Mouse (Mus musculus) layer of hippocampus, adult 11-12 months (tissue): ENCODE measurements around the gene 3110040M04Rik.
"Not testable (repeated sequence)": the region's sequence is repeated elsewhere in the genome, so short reads cannot be mapped to it uniquely, and the experiment has no call there.

Experiments used
- DNase-seq: peaks from one replicate; pipeline ENCODE4 v3.0.0; 2022; ENCODE audit warnings: low spot score

3110040M04Rik gene

DNA sequence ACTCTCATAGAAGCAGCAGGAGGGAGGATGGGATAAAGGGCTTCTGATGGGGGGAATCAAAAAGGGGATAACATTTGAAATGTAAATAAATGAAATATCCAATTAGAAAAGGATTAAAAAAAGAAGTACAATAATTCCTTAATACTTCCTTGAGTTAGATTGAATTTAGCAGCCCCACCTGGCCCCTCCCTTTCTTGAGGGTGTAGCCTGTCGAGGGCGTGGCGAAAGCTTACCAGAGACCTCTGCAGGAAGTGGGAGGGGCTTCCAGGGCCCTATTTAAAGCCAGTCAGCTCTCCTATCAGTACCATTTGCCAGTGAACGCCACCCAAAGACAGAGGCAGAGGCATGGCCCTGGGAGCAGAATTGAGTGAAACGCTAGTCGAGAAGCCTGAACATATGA is at the start of gene 3110040M04Rik:
Gene 3110040M04Rik, plus strand, starts transcription at position 304 of the 400 bp plus-strand sequence.
- not testable (repeated sequence) for DNase-seq

DNA sequence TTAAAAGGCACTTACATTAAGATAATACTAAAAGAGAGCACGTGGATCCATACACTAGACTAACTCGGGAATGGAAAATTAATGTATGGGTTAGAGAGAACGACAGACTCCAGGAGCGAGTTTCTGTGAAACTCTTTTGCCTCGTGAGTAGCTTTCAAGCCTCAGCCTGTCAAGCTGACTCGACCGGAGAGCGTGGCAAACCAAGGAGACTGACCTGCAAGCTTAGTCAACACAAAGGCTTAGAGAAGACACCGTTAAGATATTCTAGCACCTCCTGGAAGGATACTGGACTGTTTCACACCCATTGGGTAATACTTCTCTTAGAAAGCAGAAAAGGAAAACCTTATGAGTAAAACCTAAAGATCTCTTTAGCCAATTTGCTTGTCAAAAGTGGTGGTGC is 49.8 kb upstream of the 3110040M04Rik start:
- not testable (repeated sequence) for DNase-seq

DNA sequence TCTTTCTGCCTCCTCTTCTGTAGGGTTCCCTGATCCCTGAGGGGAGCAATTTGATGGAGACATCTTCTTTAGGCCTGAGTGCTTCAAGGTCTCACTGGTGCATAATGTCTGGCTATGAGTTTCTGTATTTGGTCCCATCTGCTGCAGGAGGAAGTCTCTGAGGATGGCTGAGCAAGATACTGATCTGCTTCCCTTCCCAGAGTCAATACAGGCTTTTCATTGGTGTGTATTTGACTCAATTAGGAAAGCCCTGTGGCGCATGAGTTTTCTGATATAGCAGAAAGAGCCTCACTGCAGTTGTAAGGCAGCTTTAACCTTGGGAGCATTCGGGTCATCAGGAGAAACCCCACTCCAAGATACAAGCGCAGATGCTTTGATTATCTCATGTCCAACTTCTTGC is 47.8 kb upstream of the 3110040M04Rik start:
- no peak for DNase-seq

DNA sequence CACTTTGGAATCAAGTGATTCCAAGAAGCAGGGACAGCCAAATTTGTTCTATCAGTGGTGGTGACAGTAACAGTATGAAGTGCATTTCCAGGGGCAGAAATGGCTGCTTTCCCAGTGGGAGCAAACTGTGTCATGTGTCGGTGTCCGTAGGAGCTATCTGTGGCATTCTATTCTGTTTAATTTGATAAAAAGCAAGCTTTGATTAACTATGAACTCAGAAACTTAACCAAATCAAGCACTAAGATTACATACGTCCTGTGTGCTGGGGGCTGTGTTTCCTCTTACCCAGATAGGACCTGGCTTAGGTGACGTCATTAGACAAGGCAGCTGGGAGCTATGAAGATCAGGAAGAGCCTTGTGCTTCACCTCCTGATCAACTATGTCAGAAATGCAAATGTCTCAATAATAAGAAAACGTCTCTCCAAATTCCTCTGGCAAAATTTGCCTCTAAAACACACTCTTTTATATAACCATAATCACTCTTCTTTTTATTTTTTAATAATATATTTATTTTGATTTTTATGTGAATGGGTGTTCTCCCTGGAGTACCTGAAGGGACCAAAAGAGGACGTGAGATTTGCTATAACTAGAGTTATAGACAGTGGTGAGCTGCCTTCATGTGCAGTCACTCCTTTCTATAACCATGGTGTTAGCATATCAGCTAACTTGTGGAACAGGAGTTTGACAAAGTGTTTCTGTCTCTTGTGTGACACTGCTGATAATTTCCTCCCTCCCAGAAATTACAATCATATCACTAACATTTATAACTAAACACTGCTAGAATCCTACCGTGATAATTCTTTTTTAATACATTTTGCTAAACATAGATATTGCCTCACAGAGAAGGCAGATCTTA is 46.9 kb upstream of the 3110040M04Rik start:
- no peak for DNase-seq

DNA sequence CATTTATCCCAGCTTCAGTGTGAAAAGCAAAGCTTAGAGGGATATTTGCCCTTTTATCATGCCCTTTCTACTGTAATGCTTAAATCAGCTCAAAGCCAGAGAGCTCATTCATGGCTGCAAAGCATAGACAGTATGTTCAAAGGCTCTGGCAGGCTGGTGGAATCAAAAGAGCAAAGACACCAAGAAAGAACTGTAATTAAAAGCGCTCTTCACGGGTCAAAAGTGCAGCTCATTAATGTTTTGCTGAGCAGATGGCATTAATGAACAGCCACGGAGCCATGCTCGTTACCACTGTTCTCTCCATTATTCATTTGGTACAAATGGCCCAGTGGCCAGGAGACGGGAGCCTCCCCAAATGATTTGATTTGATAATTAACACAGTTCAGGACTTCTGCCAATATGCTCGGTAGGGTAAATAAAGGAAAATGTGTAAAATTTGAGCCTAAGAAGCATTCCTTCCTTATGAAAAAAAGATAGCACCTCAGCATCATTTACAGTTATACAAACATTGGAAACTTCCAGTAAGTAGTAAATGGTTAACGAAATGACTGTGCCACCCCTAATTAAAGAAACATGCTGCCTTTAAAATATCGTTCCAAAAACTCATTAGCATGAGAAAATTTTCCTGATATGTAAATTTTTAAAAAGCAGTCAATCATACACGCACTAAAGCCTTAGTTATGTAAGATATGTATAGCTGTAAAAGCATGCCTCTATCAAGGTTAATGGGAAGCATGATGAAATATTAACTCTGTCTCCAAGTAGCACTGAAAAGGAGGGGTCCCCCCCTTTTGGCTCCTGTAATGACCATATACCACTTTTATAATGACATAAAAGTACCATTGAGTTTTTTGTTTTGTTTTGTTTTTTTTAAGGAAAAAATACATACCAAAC is 45.7 kb upstream of the 3110040M04Rik start:
- DNase-seq = no peak

DNA sequence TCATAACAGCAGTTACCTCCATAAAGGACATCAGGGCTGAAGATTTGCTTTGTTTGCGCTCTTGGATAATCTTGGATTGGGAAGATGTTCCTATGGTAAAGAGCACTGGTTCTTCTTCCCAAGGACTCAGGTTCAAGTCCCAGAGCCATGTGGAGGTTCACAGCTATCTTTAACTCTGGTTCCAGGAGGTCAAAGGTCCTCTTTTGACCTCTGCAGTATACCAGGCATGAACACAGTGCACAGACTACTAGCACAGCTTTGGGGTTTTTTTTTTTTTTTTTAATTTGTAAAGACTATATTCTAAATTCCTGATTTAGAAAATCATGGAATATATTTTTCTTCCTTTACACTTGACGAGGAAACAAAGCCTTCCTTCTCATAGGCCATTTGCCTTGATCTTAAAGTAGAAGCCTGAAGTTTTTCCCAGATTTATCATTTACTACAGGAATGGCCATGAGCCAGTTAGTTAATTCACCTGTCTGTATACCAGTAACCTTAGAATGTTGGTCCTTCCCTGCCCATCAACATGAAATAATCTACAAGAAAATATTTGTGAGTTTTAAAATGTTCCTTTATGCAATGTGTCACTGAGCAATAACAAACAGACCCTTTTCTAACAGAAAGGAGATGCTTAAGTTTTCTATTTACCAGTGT is 44.9 kb upstream of the 3110040M04Rik start:
- DNase-seq = no peak

DNA sequence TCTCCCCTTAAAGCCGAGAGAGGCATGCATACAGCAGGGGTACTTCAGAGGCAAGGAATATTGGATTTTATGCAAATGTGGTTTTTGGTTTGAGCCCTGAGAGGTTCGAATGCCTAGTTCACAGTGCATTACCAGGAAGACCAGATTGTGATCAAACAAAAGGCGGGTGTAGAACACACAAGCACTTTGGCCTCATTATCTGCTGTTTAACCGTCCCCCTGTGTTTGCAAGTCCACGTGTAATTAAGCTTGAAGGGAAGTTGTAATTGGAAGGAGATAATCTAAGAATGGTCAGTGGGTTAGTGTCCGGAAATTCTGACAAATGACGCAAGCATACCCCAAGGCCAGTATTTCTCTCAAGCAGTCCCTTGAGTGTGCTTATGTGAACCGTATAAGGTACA is 37.9 kb upstream of the 3110040M04Rik start:
- DNase-seq = no peak

DNA sequence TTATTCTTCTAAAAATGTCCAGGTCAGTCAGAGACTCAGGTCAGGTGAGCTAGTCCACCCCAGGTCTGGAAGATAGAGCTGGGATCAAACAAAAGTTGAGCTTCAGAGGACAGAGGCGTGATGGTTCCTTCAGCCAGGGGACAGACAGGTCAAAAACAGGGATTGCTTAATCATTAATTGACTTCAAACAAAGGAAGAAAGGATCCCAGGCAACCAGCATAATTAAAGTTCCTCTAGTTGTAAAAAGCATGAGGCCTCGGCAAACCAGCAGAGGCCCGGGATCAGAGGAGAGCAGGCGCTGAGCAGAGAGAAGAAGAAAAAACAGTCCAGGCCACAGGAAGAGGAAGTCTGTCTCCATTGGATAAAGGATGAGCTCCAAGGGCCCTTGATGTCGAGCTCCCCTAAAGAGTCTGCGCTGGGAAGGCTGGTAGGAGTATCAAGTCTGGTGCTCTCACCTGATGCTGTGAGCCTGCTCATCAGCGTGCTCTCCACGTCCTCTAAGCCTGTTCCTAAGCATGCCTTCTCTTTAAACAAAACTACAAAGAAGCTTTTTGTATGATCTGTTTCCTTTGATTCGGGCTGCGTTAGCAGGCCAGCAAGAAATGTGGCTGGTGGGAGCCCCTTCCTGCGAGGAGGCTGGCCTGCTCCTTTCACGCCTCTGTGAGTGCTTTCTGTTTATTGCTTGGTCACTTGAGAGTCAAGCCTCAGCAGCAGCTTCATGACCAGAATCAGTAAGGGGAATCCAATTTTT is 36.4 kb upstream of the 3110040M04Rik start:
- DNase-seq = no peak

DNA sequence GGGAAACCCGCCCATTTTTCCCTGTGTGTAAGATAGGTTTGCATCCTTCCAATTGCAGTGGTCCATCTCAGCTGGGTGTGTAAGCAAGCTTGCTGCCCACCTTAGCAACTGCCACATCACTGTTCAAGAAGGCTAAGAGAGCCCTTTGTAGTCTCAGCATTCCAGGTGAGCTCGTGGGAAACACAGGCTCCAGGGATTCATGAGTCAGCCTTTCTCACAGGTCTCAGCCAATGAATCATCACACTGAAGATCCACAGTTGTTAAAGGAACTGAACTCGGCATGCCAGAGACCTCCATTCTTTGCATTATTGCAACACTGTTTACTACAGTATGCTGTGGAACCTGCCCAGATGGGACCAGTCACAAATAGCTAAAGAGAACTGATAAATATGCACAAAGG is 35.3 kb upstream of the 3110040M04Rik start:
- DNase-seq = no peak

DNA sequence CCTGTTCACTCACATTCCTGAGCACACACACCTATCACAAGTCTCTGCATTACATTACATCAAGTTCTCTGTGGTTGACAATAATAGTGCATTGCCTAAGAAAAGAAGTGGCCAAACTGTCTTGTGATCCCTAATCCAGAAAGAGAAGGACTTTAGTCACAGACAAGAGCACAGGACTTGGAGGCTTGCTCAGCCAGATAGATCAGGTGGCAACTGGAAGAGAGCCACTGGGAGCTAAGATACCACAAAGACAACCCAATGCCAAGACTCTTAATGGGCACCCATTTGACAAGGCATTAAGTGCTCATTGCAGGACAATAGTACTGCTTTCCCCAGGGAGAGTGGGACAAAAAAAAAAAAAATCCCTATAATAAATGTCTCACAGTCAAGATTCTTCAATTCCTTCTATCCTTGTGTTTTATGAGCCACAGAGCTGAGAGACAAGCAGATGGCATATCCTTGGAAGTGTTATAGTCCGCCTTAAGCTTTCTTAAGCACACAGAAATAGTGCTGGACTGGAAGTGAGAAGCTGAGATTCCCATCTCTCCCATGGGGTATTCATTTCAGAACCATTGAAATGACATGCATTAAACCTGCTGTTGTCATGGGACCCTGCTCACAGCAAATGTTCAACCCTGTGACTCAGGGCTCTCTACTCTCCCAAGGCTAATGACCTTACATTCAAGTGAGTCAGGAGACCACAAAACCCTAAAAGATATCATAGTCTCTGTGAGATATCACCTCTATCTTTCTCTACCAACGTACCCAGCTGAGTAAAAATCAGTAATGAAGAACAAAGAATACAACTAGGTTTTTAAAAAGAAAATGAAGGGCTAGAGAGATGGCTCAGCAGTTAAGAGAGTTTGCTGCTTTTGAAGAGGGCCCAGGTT is 32.1 kb upstream of the 3110040M04Rik start:
- DNase-seq = no peak

DNA sequence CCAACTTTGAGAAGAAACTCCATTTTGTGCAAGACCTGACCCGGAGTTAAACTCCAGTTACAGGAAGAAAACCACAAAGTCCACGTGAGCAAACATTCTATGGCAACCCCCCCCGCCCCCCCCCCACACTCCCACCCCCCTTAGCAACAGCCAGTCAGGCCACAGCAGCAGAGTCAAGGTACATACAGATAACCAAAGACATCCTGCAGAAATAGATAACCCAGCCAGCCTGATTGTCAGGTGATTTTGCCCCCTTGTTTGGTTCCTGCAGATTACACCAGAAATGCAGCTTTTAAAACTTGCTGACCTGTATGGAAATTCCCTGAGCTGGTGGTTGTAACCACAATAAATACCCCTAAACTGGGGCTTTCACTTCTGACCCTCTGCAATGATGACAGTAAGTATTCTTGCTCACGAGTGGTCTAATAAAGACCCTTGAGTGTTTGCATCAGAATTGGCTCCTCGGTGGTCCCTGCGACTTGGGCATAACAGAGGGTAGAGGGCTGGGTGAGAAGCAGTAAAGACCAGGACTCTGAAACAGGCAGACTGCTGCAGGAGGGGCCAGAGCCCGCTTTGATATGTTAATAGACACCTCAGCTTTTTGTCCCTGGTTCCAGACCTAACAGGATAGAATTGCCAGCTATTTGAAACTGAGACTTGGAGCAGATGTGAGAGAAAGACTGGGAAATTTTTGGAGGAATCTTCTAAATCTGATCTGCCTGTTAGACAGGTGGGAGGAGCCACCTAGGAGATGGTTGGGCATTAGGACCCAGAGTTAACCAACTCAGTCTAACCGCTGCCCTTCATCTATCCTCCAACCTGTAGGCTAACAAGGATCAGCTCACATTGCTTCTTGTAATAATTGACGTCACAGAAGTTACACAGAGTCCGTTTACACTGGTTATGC is 26.6 kb upstream of the 3110040M04Rik start:
- no peak for DNase-seq

DNA sequence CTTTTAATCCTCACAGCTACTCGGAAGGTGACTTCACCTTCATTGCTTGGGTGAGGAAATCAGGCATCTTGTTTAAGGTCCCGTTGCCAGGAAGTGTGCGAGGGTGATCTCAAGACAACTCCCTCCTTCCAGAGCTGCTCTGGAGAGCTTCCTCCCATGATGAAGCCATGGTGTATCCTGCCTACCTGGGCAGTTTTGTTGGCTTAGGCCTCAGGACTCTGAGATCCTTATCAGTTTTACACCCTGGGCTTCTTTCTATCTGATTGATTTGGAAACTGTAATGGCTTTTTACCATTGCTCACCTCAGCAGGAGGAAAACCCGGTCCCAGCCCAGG is 26.0 kb upstream of the 3110040M04Rik start:
- no peak for DNase-seq

DNA sequence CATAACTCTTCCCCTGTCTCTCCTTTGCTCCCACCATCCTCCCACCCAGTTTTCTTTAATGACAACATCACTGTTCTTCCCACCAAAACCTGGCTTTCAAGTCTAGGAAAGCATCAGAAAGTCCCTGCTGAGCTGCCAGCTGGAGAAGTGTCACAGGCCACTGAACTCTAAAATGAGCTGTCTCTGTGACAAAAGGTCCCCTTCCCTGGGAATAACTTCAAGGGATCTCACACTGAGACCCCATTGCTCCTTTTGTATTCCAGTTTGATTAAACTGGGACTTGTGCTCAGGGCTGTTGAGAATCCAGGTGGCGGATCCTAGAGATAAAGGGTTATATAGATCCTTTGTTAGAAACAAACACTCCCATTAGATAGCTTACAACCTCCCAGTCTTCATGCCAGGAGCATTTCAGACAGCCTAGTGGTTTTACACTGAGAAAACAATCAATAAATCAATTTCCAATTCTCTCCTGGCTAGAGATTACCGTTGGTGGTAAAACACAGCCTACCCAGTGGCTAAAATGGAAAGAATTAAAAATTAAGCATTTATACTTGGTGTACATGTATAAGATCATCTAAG is 25.3 kb upstream of the 3110040M04Rik start:
- no peak for DNase-seq

DNA sequence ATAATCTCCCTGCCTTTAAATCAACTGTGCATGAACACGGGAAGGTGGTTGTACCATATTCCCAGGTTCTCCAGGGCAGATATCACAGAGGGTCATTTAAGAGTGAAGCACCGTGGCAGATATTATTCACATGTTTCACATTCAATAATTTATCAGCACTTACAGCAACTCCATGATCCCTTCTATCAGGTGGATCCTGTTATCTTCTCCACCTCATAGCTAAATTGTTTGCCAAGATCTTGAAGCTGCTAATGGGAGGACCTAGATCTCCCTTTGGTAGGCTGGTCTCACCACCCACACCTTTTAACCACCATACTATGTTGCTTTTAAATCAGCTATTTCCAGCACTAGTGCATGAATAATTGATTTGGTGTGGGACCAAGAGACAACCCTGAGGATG is 23.8 kb upstream of the 3110040M04Rik start:
- DNase-seq = no peak

DNA sequence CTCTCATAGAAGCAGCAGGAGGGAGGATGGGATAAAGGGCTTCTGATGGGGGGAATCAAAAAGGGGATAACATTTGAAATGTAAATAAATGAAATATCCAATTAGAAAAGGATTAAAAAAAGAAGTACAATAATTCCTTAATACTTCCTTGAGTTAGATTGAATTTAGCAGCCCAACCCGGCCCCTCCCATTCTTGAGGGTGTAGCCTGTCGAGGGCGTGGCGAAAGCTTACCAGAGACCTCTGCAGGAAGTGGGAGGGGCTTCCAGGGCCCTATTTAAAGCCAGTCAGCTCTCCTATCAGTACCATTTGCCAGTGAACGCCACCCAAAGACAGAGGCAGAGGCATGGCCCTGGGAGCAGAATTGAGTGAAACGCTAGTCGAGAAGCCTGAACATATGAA is 21.7 kb upstream of the 3110040M04Rik start, which contains the start of gene Gm47985:
Gene Gm47985, plus strand, starts transcription at position 272 of the 400 bp plus-strand sequence.
- not testable (repeated sequence) for DNase-seq

DNA sequence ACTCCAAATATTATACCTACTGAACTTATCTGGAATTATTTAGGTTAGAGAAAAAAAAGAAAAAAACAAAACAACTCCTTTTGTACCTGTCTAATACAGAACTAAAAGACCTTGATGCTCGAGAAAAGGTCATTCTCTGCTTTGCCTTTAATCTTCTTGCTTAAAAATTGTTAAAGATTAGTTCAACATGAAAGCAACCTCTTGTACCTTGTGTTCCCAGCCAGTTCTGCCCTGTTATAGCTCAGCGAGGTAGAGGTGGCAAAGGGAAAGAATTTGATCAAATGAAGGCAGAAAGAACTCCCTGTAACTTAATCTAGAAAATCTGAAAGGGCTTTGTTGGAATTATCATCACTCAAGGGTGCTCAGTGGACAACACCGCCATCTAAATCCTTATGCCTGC is 17.7 kb upstream of the 3110040M04Rik start:
- not testable (repeated sequence) for DNase-seq

DNA sequence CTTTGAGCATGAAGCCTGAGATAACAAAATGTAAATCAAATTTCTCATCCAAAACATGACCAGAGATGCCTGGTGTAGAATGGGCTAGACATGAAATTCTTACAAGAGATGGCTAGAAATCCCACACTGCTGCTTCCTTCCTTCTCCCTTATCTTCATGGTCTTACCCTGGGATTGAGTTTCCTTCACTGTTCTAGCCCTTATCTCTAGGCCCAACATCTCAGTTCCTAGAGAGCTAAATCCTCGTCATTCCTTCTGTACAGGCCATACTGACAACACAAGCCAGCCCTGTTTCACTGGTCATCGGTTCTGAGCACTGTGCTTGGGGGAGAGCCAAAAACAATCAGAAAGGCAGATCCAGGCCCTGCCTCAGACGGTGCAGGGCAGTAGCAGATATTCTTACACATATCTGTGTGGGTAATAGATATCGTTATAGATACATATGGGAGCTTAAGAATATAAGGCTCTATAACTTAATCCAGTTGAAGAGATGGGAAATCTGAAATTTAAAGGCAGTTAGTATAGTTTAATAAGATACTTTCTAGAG is 17.0 kb upstream of the 3110040M04Rik start:
- not testable (repeated sequence) for DNase-seq

DNA sequence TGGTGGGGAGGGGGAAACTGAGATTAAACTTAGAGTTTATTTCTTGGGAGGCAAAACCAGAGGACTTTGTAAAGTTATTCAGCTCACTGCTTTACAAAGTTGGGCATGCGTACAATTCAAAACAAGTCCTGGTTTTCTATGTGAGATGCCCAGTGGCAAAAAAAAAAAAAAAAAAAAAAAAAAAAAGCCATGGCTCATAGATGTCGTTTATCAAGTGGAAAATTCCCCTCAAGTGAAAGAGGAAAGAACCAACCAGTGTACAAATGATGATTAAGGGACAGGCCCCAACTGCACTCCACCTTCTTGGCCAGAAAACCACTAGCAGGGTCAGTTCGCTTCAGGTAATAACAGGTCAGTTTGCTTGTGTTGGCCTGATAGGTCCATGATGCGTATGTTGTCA is 15.5 kb upstream of the 3110040M04Rik start:
- DNase-seq = no peak

DNA sequence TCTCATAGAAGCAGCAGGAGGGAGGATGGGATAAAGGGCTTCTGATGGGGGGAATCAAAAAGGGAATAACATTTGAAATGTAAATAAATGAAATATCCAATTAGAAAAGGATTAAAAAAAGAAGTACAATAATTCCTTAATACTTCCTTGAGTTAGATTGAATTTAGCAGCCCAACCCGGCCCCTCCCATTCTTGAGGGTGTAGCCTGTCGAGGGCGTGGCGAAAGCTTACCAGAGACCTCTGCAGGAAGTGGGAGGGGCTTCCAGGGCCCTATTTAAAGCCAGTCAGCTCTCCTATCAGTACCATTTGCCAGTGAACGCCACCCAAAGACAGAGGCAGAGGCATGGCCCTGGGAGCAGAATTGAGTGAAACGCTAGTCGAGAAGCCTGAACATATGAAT is 11.8 kb upstream of the 3110040M04Rik start, which contains the start of gene Gm8947:
Gene Gm8947, plus strand, starts transcription at position 302 of the 400 bp plus-strand sequence.
- not testable (repeated sequence) for DNase-seq
